Mouse (Mus musculus): Measurements from ENCODE around the gene Scgb2b24. TPM values are rescaled to one million over a fixed set of nuclear protein-coding genes. Genes with fewer than 3 reads are reported as not detected.

The Scgb2b24 gene
- polyA plus RNA-seq (2015; fragmentation: Nextera tagmentation; extraction: Ambion mirVana) = not detected in 2 replicates

DNA sequence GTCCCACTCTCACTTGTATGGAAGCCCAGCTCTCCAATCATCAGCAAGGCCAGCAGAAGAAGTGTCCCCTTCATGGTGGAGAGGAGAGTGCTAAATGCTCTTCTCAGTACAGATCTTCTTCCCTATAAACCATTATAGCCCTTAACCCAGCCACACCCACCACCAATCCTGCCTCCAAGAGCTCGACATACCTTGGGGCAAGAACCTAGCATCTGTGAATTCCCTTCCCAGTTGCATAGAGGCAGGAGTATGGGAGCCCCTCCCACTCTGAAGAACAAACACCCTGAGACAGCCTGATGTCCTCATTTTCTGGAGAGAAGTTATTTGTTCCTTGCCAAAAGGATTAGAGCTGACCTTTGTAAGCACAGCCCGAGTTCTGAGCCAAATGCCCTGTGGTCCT lies at the start of gene Scgb2b24:
Gene Scgb2b24 (minus strand): TSS at position 101 of the 400 bp plus-strand sequence.
- ATAC-seq = no peak
- Histone ChIP-seq H3K36me3 (no peaks in the 10 kb centered on the region), H3K9ac (no peak within 1 kb of the TSS), H3K9me3 (no peaks in the 10 kb centered on the region), H3K4me3 (replicated peaks) (no peak within 1 kb of the TSS), H3K4me1 (replicated peaks) (no peaks in the 10 kb centered on the region), H3K27me3 (replicated peaks) (no peaks in the 10 kb centered on the region), H3K4me2 (replicated peaks) (no peak within 1 kb of the TSS), H3K27ac (no peak within 1 kb of the TSS)
- WGBS = 72% methylated on average over 2 of the region's 2 CpGs

DNA sequence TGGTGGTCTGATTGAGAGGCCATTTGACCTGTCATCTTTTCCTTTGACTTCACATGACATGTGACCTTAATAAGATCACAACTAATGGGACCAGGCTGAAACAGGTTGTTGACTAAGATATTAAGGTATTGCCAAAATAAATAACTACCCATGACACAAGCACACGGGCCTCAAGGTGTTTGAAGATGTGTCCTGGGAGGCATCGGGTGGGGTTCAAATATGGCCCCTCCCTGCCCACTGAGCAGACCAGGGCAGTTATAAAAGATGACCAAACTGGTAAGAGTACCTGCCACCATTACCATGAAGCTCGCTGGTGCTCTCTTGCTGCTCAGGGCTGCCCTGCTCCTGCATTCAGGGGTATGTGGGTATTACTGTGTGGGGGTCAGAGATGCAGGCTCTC lies 4.4 kb upstream of the Scgb2b24 start, which contains the start of gene Scgb1b24:
Gene Scgb1b24 (plus strand): TSS at position 301 of the 400 bp plus-strand sequence.
- no peak for ATAC-seq
- 83% methylated on average over 3 of the region's 3 CpGs for WGBS
- no peak within 1 kb of the TSS for H3K4me2 ChIP-seq (replicated peaks)

DNA sequence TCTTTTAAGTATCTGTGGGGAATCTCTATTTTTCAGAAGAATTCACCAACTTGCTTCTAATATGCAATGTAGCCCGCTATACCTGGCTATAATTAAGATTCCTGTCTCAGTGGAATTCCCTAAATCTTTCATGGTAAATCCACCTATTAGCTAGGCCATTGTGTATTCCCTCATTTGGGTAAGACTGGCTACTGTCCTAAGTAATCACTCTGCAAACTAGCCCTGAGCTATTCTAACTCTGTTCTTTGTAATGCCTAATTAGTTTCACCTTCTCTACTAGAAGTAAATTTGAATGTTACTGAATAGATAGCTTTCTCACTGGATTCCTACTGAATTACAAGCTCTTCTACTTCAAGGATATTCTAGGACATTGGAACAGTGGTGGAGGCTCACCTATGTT lies 49.2 kb downstream of the Scgb2b24 start:
- no peak overlapping the region for H3K9ac ChIP-seq
- no peaks in the 10 kb centered on the region for H3K27me3 ChIP-seq (replicated peaks)
- no peak overlapping the region for H3K27ac ChIP-seq
- no peak overlapping the region for H3K4me3 ChIP-seq (replicated peaks)
- WGBS = 24% methylated on average over 1 of the region's 1 CpGs
- H3K4me1 ChIP-seq (replicated peaks) = no peaks in the 10 kb centered on the region
- H3K36me3 ChIP-seq = no peaks in the 10 kb centered on the region
- H3K9me3 ChIP-seq = no peaks in the 10 kb centered on the region
- no peak for ATAC-seq
- no peak overlapping the region for H3K4me2 ChIP-seq (replicated peaks)

More for the DNA sequence above, 4.4 kb upstream of the Scgb2b24 start, which contains the start of gene Scgb1b24:
- no peaks in the 10 kb centered on the region for H3K9me3 ChIP-seq
- no peaks in the 10 kb centered on the region for H3K27me3 ChIP-seq (replicated peaks)
- H3K9ac ChIP-seq = no peak within 1 kb of the TSS
- H3K4me3 ChIP-seq (replicated peaks) = no peak within 1 kb of the TSS
- no peak within 1 kb of the TSS for H3K27ac ChIP-seq
- H3K36me3 ChIP-seq = no peaks in the 10 kb centered on the region
- no peaks in the 10 kb centered on the region for H3K4me1 ChIP-seq (replicated peaks)

Other genes starting within 250 kb of the Scgb2b24 start
- gene Scgb2b21, start 218.9 kb downstream of the Scgb2b24 start, polyA plus RNA-seq (2015; fragmentation: Nextera tagmentation; extraction: Ambion mirVana) = not detected in 2 replicates
- not detected in 2 replicates for gene Scgb1b24, start 4.5 kb upstream of the Scgb2b24 start, polyA plus RNA-seq (2015; fragmentation: Nextera tagmentation; extraction: Ambion mirVana)
- not detected in 2 replicates for gene Scgb2b26, start 205.7 kb upstream of the Scgb2b24 start, polyA plus RNA-seq (2015; fragmentation: Nextera tagmentation; extraction: Ambion mirVana)

All from intestine, embryonic 15.5 days (tissue).